Mouse (Mus musculus) liver (tissue): Measurements from ENCODE around the gene Slc7a4.

Experiments used
- DNase-seq: peaks from one replicate; pipeline ENCODE4 v3.0.0-alpha.2; 2020; ENCODE audit warnings: mixed read lengths

The Slc7a4 gene

DNA sequence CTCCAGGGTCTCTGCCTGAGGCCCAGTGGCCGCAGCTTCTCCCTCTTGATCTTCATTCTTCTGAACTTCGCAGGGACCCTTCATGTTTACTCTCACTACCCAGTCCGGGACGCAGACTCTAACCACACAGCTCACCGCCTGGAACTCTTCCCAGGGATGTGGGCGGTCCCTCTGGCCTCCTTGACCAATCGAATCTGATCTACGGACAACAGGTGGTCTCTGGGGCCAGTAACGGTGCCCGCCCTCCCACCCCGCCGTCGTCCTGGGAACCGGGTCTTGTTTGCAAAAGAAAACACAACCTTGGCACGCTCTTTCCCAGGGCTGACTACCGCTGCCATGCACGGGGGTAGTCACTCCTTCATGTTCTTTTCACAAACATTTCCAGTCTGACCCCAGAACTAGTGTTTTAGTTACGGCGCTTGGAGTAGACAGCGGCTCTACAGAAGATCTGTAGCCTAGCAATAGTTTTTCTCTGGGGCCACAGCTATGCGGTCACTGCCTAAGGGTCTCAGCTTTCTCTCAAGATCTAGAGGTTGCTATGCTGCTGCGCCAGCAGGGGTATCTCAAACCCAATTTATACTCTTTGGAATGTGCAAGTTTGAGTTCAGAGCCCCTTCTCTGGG is 21.8 kb downstream of the Slc7a4 start, which contains the start of gene Lrrc74b:
Gene Lrrc74b, minus strand, starts transcription at position 120 of the 623 bp plus-strand sequence.
- peak; percentile 47 for DNase-seq

GRCm38 (mm10) chr16:17559396-17560027 is 23.5 kb downstream of the Slc7a4 start:
- no peak for DNase-seq

DNA sequence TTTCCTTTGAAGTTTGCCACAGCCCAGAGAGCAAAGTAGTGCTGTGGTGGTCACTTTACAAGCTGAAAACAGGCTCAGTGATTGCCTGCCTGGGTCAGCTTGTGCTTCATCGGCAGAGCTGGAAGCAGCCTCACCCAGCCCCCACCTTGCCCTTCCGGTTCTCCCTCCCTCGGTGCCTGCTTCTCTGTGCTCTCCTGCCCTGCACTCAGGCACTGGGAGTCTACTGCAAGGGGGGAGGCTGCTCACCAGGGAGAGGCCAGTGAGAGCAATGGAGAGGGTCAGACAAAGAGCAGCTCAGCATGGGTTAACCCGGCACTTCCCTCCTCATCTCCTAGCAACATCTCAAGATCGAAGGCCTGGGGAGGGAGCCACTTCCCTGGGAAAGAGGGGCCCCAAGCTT is 24.2 kb downstream of the Slc7a4 start:
- peak; percentile 30 for DNase-seq

DNA sequence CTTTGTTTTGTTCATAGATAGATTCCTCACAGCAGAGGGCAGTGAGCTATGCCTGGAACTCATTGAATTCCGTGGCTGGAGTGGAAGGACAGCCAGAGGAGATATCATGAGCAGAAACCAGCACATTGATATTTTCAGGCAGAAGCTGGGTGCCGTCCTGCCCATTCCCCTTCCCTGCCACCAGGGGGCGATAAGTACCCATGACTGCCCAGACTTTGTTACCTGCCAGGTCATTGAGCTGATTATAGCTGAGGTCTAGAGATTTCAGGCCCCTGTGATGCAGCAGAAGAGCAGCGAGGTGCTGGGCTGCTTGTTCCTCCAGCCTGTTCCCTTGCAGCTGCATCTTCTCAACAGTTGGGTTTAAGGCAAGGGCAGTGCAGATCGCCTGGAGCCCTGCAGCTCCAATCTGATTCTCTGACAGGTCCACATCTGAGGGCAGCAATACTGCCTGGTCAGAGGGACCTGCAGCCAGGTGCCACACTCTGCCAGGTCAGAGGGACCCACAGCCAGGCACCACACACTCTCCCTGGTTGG is 25.0 kb downstream of the Slc7a4 start:
- peak; percentile 69 for DNase-seq

- no peak for DNase-seq
Observed at GRCm38 (mm10) chr16:17556907-17557306, 26.1 kb downstream of the Slc7a4 start.

DNA sequence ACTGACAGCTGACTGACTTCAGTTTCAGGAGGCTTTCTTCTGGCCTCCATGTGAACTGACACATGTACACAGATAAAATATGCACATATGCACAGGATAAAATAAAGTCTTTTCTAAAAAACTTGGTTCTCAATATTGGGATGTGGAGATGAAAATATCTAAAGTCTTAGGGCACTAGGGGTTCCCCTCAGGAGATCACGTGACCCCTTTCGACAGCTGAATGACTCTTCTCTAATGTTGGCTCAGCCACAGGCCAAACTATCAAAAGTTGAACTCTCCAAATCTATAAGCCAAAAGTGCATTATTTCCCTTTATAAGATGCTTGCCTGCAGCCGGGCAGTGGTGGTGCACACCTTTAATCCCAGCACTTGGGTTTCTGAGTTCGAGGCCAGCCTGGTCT is 26.8 kb downstream of the Slc7a4 start:
- no peak for DNase-seq

- DNase-seq, result peak; percentile 72
Observed at GRCm38 (mm10) chr16:17554702-17555101, 28.3 kb downstream of the Slc7a4 start.

- DNase-seq, result peak; percentile 82
Observed at GRCm38 (mm10) chr16:17553910-17554685, 28.9 kb downstream of the Slc7a4 start.

DNA sequence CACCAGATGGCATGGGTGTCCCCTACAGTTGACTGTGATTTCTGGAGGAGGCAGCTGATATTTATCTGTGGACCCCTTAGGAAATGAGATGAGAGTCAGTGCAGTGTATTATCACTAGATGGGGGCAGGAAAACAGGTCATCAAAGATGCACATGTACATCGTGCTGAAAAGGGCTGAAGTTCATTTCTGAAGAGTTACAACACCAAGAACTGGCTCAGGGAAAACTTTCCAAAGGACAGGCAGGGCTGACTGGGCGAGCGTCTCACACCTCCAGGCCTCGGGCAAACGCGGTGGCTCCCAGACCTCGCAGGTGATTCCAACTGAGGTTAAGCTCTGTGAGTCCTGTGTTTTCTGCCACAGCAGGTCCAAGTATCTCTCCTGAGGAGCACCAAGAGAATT is 30.2 kb downstream of the Slc7a4 start:
- DNase-seq, result no peak

DNA sequence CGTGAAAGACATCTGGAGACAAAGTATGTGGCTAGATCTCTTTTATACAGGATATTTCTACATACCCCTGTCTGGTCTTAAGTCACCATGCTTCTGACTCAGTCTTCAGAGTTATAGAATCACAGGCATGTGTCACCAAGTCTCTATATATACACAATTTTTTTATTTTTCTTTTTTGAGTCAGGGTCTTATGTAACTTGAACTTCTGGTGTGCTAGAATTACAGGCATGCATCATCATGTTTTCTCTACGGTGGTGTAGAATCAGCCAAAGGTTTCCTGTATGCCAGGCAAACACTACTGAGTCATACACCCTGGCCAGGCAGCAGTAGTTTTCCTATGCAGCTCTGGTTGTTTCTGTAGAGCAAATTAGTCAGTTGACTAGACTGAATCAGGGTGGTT is 40.4 kb downstream of the Slc7a4 start:
- DNase-seq, result no peak

GRCm38 (mm10) chr16:17536584-17536983 is 46.4 kb downstream of the Slc7a4 start:
- DNase-seq, result no peak

- DNase-seq, result no peak
Observed at GRCm38 (mm10) chr16:17532676-17533329, 50.2 kb downstream of the Slc7a4 start.

DNA sequence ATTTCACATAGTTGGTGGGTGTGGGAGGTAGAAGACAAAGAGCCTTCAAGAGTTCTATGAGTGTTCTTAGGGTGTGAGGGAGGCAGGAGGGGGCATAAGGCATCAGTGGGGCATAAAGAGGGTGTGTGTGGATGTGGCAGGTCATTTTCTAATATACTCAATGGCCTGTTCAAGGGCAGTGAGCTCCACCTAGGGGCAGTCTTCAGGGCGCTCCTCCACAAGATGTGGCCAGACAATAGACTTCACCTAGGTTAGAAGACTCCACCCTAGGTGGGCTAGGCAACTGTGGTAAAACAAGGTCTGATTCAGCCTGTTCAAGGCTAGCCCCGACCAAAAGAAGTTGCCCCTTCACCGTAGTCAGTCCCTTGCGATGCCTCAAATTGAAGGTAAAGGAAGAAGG is 50.7 kb downstream of the Slc7a4 start:
- peak; percentile 26 for DNase-seq

- DNase-seq, result peak; percentile 98
Observed at GRCm38 (mm10) chr16:17530640-17531288, 52.2 kb downstream of the Slc7a4 start, which contains the start of gene Thap7. Gene Thap7 (minus strand): TSS chr16:17531136.

DNA sequence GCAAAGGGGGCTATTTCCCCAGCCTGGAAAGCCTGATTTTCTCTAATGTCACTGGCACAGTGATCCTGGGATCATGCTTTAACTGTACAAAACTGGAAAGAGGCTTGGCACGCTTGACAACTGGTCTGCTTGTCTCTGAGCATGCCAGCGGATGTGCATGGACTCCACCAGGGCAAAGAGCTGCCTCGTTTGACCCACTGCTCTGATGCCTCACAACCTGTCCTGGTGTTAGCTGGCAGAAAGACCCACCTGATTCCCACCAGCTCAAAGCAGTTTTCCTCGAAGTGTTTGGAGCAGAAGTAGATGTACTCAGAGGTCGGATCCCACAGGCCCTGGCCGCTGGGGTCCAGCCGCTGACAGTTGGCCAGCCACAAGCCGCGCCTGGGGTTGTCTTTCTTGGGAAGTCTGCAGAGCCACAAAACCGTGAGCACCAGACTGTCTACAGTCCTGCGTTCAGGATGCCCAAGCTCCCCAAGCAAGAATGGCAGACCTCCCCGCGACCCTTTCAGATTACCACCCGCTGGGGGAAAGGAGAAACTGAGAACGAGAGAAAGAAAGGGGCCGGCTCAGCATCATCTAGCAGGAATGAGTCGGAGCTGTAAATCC is 52.9 kb downstream of the Slc7a4 start:
- peak; percentile 25 for DNase-seq

- no peak for DNase-seq
Observed at GRCm38 (mm10) chr16:17528276-17528675, 54.7 kb downstream of the Slc7a4 start.

GRCm38 (mm10) chr16:17527606-17528005 is 55.4 kb downstream of the Slc7a4 start:
- DNase-seq, result no peak

- no peak for DNase-seq
Observed at GRCm38 (mm10) chr16:17526223-17526622, 56.8 kb downstream of the Slc7a4 start.

GRCm38 (mm10) chr16:17525524-17525923 is 57.5 kb downstream of the Slc7a4 start:
- DNase-seq, result no peak

- DNase-seq, result no peak
Observed at GRCm38 (mm10) chr16:17524156-17524555, 58.9 kb downstream of the Slc7a4 start.
